Mouse (Mus musculus): Measurements from ENCODE around the gene Ly6g6c.

DNA sequence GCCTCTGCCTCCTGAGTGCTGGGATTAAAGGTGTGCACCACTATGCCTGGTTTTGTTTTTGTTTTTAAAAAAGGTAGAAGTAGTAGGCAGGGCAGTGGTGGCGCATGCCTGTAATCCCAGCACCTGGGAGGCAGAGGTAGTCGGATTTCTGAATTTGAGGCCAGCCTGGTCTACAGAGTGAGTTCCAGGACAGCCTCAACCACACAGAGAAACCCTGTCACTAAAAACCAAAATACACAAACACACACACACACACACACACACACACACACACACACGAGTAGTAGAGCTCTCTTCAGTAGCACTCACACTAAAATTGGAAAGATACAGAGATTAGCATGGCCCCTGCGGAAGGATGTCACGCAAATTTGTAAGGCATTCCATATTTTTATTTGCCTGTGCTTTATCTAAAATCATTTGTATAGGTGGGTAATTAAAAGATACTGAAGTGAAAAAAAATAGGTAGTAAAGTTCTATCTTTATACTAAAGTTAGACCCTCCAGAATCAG lies 16.2 kb upstream of the Ly6g6c start:
- TF ChIP-seq CTCF (IDR thresholded peaks at IDR 0.05; ENCODE audit: low read depth, low read length) (no peak), POLR2A (IDR thresholded peaks at IDR 0.05; ENCODE audit: insufficient read depth, low read length) (no peak)

Data from ES-Bruce4 (cell line).